Mouse (Mus musculus) left cerebral cortex, postnatal 10 days (tissue): Measurements from ENCODE around the gene Dcun1d3. TPM values are rescaled to one million over a fixed set of nuclear protein-coding genes. Genes with fewer than 3 reads are reported as not detected.

ENCODE experiments used
- DNase-seq, 2 experiments: peaks; one replicate each; pipeline ENCODE4 v3.0.0; 2021 to 2022; ENCODE audit warnings: low spot score in 2 of 2, mixed read lengths in 1 of 2; ENCODE audit errors: extremely low spot score in 1 of 2
- intact Hi-C: fragments of 180-260 bp; cut with DNase I; formaldehyde crosslinking; loops from one replicate; pipeline ENCODE4 v1.15.1; 2025
- total RNA-seq, 2 experiments: library from RNA; stranded (reverse); gene quantifications; 2 replicates each; pipeline ENCODE4 v1.2.3; 2021

Gene Dcun1d3
- total RNA-seq, 2 experiments from 2014 or later, result 19.5 to 26.5 TPM

GRCm38 (mm10) chr7:119880345-119880744 is 15.8 kb downstream of the Dcun1d3 start:
- intact Hi-C loops, result no loop called here
- no peak for DNase-seq

DNA sequence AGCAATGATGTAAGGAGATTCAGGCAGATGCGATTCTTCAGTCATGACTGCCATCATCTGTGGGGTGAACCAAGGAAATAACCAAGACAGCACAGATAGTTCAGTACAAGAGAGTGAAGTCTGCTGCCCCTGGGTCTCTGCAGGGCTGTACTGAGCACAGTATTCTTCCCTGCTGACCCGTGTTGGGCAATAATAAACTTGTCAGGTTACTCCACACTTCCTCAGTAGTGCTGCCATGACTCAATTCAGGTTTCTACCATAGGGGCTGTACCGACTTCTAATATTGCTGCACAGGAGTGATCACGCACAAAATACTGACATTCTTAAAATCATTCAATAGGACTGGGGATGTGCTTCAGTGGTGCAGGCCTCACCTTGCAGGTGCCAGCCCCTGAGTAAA is 16.9 kb downstream of the Dcun1d3 start:
- intact Hi-C loops, result no loop called here
- DNase-seq, result no peak

DNA sequence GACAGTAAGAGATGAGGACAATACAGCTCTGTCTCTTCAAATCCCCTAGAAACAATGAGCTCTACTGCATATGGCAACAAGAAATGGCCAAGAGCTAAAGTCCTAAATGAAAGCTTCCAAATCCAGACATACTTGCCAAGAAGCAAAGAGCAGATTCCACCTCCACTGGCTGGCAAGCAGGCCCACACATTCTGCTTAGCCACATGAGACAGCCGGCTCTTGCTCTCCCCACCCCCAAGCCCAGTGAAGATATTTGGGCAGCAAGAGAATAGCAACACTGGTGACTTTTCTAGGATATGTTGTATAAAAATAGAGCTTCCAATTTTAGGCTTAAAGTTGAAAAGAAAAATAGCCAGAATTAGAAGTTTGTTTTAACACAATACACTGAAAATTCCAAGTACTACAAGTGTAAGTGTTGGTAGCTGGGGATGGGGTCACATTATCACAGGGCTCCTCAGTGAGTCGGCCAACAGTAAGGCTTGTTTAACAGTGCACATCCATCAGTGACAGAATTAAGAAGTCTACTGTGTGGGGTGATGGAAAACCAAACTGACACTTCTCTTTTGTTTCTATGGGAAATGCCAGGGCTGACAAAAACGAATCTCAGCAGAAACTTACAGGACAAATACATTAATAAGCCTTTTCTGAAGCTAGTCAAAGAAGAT is 20.2 kb downstream of the Dcun1d3 start:
- intact Hi-C loops, result no loop called here

GRCm38 (mm10) chr7:119873050-119873449 is 23.0 kb downstream of the Dcun1d3 start:
- no peak for DNase-seq
- intact Hi-C loops, result no loop called here

More for the DNA sequence above, 20.2 kb downstream of the Dcun1d3 start:
- peak in 1 of 2 experiments; percentile 34 for DNase-seq

DNA sequence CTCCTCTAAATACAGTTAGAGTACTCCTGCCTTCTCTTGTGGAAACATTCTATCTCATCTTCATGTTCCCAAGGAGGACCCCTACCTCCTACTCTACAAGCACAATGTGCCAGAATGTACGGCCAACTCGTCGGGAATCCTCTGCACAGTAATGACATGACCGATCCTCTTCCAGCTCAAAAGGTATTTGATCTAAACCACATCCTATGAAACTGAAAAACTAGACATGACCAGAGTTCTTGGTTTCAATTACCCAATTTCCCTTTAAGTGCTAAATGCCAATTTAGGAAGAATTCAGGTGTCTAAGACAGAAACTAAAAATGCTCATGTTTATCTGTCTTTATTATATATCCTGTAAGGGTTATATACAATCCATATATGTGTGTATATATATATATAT is 23.9 kb downstream of the Dcun1d3 start:
- intact Hi-C loops, result no loop called here
- no peak for DNase-seq

DNA sequence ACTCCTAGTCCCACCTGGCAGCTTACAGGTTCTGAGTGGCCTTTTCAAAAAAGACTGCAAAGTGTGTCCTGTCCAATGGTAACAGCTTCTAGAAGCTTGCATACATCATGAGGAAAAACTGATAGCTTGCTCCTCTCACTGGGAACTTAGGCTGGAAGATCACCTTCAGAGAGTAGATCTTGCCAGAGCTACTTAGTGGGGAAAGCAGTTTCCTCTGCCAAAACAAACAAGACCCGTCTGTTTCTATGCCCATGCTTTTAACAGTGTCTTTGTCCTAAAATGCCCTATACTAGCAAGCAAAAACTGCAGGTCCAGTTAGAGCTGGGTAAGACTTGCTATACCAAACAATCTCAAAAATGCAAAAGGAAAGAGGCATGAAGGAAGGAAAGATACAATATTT is 30.0 kb downstream of the Dcun1d3 start:
- DNase-seq, result no peak
- intact Hi-C loops, result no loop called here

DNA sequence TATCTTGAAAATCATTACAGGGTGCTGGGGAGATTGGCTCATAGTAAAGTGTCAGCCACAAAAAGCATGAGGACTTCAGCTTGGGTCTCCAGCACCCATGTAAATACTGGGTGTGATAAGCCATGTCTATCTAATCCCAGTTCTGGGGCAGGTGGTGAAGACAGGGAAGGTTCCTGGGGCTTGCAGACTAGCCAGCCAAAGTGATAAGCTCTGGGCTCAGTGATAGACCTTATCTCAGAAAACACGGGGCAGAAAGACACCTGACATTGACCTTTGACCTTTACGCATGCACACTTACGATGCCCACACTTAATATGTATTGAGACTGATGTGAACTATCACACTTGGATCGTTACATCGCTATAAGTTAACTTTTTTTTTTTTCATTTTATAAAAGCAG is 31.6 kb downstream of the Dcun1d3 start:
- DNase-seq, result no peak
- intact Hi-C loops, result loop anchor here (5.0 kb wide), 1 partner anchor 33 kb away; the partner anchor contains the start of genes Dcun1d3 and Lyrm1

DNA sequence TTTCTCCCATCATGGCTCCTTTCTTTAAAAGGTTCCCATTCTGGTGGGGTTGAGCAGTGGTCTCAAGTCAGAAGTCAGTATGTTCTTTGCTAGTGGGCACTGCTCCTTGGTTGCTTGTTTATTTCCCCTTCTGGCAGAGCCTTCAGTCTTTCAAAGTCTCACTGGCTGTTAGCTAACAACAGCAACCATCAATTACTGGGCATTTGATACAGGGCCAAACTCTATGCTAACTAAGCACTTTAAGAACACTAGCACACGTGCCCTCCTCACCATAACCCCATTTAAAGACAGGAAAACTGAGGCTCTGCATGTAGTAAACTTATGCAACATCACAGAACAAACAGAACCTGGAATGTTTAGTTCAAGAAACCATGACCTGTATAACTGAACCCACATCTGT is 33.9 kb downstream of the Dcun1d3 start:
- DNase-seq, result no peak

GRCm38 (mm10) chr7:119861335-119862091 is 34.6 kb downstream of the Dcun1d3 start:
- peak in 1 of 2 experiments; percentile 85 for DNase-seq
- intact Hi-C loops, result loop anchor here (5.0 kb wide), 1 partner anchor 36 kb away; the partner anchor contains the start of genes Dcun1d3 and Lyrm1

More for the DNA sequence above, 33.9 kb downstream of the Dcun1d3 start:
- intact Hi-C loops, result loop anchor here (5.0 kb wide), 1 partner anchor 35 kb away; the partner anchor contains the start of genes Dcun1d3 and Lyrm1

GRCm38 (mm10) chr7:119860971-119861334 is 35.1 kb downstream of the Dcun1d3 start:
- intact Hi-C loops, result loop anchor here (5.0 kb wide), 1 partner anchor 36 kb away; the partner anchor contains the start of genes Dcun1d3 and Lyrm1
- no peak for DNase-seq

DNA sequence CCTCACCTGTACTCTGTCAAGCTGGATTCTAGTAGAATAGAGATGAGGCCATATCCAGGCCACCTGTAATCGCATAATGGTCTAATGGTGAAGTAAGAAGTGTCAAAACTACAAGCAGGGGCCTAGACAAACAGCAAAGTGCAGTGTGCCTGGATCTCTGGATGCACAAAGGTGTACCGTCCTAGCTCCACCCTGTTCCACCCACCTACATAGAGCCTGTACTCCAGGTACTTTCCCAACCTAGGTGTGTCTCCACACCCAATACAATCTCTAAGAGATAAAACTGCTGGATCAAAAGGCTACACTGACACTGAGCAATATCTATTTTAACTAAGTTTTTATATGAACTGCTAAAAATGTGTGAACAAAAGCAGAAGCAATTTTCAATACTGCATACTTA is 35.5 kb downstream of the Dcun1d3 start:
- DNase-seq, result no peak
- intact Hi-C loops, result loop anchor here (5.0 kb wide), 1 partner anchor 37 kb away; the partner anchor contains the start of genes Dcun1d3 and Lyrm1

DNA sequence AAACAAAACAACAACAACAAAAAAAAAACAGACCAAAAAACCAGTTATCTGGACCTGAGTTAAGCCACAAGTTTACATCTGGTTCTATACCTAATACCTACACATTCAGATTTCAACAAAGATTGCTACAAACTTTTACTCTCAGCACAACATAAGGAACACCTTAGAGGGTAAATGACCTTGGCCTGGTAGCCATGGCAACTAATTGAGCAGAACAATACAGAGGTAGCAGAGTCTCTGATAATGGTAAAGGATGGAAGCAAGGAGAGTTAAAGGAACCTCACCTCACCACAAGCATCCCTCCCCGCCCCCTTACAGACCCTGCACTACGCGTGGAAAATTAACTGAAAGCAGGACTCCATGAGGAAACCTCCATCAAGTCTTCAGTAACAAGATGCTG is 36.0 kb downstream of the Dcun1d3 start:
- intact Hi-C loops, result loop anchor here (5.0 kb wide), 1 partner anchor 37 kb away; the partner anchor contains the start of genes Dcun1d3 and Lyrm1
- DNase-seq, result no peak

GRCm38 (mm10) chr7:119859476-119859875 is 36.6 kb downstream of the Dcun1d3 start:
- intact Hi-C loops, result loop anchor here (5.0 kb wide), 1 partner anchor 198 kb away; no protein-coding TSS in a partner anchor
- peak in 1 of 2 experiments; percentile 23 for DNase-seq

- no peak for DNase-seq
- intact Hi-C loops, result loop anchor here (5.0 kb wide), 1 partner anchor 202 kb away; no protein-coding TSS in a partner anchor
Measured at GRCm38 (mm10) chr7:119855031-119855430, 41.1 kb downstream of the Dcun1d3 start.

GRCm38 (mm10) chr7:119854362-119854761 is 41.7 kb downstream of the Dcun1d3 start:
- intact Hi-C loops, result no loop called here
- no peak for DNase-seq

DNA sequence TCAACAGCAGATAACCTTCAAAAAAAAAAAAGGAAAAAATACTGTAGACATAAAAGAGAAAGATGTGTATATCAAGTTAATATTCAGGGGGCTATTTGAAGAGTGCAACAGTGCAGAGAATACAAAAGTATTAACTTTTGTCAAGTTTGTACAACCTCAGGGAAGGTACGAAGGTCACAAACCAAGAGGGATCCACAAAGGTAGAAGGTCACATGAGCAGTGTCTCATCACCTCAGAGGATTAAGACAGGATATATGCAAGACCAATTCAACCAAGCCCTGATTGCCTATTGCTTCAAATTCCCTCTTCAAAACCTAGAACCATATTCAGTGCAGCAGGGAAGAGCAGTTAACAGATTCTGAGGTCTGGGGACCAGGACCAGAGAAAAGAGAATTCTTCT is 42.9 kb downstream of the Dcun1d3 start:
- intact Hi-C loops, result no loop called here
- no peak for DNase-seq

DNA sequence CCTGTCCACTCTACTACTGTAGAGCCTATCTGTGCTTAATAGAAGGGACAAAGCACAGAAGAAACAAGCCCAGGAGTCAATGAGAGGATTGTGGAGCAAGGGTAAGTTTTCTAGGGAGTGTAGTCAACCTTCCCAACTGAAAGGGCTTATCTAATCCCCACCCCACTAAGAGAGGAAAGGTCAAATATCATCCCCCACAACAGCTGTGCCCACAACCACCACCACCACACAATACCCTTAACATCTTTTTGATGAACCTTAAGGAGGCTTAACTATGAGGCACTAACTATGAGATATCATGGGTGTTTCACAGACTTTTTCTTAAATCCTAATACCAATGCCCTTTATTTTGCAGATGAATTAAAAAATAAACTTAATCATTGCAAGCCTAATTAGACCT is 43.6 kb downstream of the Dcun1d3 start:
- intact Hi-C loops, result no loop called here

DNA sequence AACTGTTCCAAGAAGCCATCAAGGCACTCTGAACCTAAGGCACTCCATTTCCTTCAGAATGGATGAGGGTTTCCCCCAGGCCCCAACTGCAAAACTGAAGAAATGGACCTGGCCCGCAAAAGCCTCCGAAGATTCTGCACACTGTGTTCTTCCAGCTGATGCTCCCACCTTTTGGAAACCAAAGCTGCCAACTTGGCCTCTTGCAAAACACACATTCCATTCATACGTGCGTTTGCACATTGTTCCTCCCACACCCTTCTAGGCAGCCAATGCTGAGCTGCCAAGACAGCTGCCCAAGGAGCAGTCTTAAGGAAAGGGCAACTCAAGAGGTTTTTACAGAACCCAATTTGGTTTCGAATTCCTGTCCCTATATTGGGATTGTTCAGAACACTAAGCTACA is 45.4 kb downstream of the Dcun1d3 start:
- DNase-seq, result peak in 1 of 2 experiments; percentile 19
- intact Hi-C loops, result no loop called here

More for the DNA sequence above, 43.6 kb downstream of the Dcun1d3 start:
- DNase-seq, result no peak

DNA sequence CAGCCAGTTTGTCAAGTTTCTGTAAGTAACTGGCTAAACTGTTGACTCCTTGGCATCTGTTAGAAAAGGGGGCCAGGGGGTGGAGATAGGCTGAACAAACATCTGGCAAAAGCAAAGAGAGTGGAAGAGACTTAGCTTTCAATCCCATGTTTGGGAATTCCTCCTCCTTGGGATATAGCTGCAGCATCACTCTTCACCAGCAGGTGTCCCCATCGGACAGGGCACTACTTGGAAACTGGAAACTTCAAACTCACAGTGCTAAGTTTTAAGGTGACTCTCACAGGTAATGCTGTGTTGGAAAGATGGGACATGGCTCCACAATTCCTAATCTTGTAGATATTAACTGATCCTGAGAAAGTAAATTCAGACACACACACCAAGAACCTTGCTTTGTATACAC is 47.0 kb downstream of the Dcun1d3 start:
- peak; percentile 52 to 60 for DNase-seq
- intact Hi-C loops, result loop anchor here (5.0 kb wide), 2 partner anchors 248 to 353 kb away; partner anchors contain the start of genes Abca14, Crym and Dnah3
